Mouse (Mus musculus): ENCODE measurements at regions not wholly inside any gene's neighbourhood (a gene's known extent, or its start where the extent isn't known, plus 50 kb on each side); places are given as distances from the start of the nearest gene placed in this dataset.

DNA sequence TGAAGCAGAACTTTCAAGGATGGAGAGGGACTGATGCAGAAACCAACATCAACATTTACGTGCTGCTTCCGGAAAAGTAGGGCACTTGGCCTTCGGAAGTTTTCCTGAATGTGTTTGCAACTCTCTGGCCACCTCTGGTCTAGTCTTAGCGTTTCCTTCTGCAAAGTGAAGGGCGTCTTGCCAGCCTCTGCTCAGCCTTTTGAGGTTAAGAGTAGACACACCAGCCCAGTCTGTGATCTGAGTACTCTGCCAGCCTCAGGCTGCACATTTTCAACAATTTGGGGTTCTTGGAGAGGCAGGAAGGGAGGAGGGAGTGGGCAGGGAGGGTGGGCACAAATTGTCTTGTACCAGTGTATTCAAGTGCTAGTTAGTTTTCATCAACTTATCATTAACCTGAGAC lies 176.7 kb upstream of the Egln3 start:
- TF ChIP-seq POLR2A (IDR thresholded peaks at IDR 0.05; ENCODE audit: borderline replicate concordance, extremely low read depth, low read depth, low read length), result no peak
- TF ChIP-seq CTCF (IDR thresholded peaks at IDR 0.05; ENCODE audit: insufficient read depth, low read length), result no peak

All from lung, adult 2 months (tissue).